Mouse (Mus musculus): ENCODE data around the gene Pea15a. TPM values are rescaled to one million over a fixed set of nuclear protein-coding genes. Genes with fewer than 3 reads are reported as not detected.

Gene Pea15a
- polyA plus RNA-seq, 1 experiment from 2014 or later: 436 TPM

- Histone ChIP-seq H3K4me2 (ENCODE audit: low read length) (no peak overlapping the region), H3K36me3 (ENCODE audit: control insufficient read depth, insufficient read depth, low read length) (no peaks in the 10 kb centered on the region), H3K27me3 (replicated peaks; ENCODE audit: control insufficient read depth, insufficient read depth, low read length) (no peaks in the 10 kb centered on the region), H3K9ac (ENCODE audit: low read length) (no peak overlapping the region), H3K4me3 (ENCODE audit: low read depth, low read length) (no peak overlapping the region), H3K27ac (ENCODE audit: low read depth, low read length) (no peak overlapping the region), H3K4me1 (ENCODE audit: control insufficient read depth, insufficient read depth, low read length) (no peaks in the 10 kb centered on the region), H3K9me3 (replicated peaks; ENCODE audit: control insufficient read depth, low read length) (no peaks in the 10 kb centered on the region)
- DNase-seq (ENCODE audit: low spot score): no peak
- WGBS: 81% methylated on average over 2 of the region's 2 CpGs
- ATAC-seq: no peak
These were observed 21.6 kb upstream of the Pea15a start for GRCm38 (mm10) chr1:172228209-172228608.

- DNase-seq (ENCODE audit: low spot score) (no peak), ATAC-seq (no peak)
- no peak overlapping the region; the same call in 1 of the 2 replicates for H3K9ac ChIP-seq (ENCODE audit: low read length)
- peaks cover 43% of the 10 kb centered on the region for H3K4me1 ChIP-seq (ENCODE audit: control insufficient read depth, insufficient read depth, low read length)
- H3K27ac ChIP-seq (ENCODE audit: low read depth, low read length): peak overlapping the region; percentile 67
- H3K4me3 ChIP-seq (ENCODE audit: low read depth, low read length): no peak overlapping the region
- H3K4me2 ChIP-seq (ENCODE audit: low read length): no peak overlapping the region
- no peaks in the 10 kb centered on the region for H3K36me3 ChIP-seq (ENCODE audit: control insufficient read depth, insufficient read depth, low read length)
- H3K27me3 ChIP-seq (replicated peaks; ENCODE audit: control insufficient read depth, insufficient read depth, low read length): no peaks in the 10 kb centered on the region
- 44% methylated on average over 11 of the region's 11 CpGs for WGBS
- H3K9me3 ChIP-seq (replicated peaks; ENCODE audit: control insufficient read depth, low read length): no peaks in the 10 kb centered on the region
These were observed 14.9 kb upstream of the Pea15a start for GRCm38 (mm10) chr1:172221297-172222063.

DNA sequence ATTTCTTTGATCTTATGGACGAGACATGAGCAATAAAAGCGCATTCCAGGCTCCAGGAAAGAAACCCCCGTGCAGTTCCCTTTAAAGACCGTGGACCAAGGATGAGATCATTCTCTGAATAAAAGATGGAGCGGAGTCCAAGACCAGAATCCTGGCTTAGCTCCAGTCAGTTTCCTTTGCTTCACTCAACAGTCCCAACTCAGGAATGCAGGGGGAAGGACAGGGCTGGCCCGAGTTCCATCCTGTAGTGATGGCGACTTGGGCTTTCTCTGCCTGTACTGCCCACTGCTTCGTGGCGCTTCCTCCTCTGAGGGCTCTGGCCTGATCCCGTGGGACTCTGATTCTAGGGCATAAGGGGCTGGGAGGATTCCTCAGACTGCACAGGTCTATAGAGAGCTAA, 13.8 kb upstream of the Pea15a start:
- peaks cover 43% of the 10 kb centered on the region for H3K4me1 ChIP-seq (ENCODE audit: control insufficient read depth, insufficient read depth, low read length)
- H3K9ac ChIP-seq (ENCODE audit: low read length): peak overlapping the region; percentile 14; the same call in 1 of the 2 replicates
- peak; percentile 69 for ATAC-seq
- WGBS: 20% methylated on average over 10 of the region's 10 CpGs
- no peak overlapping the region for H3K4me2 ChIP-seq (ENCODE audit: low read length)
- H3K9me3 ChIP-seq (replicated peaks; ENCODE audit: control insufficient read depth, low read length): no peaks in the 10 kb centered on the region
- no peak overlapping the region for H3K4me3 ChIP-seq (ENCODE audit: low read depth, low read length)
- DNase-seq (ENCODE audit: low spot score): peak; percentile 92
- peak overlapping the region; percentile 73 for H3K27ac ChIP-seq (ENCODE audit: low read depth, low read length)
- no peaks in the 10 kb centered on the region for H3K27me3 ChIP-seq (replicated peaks; ENCODE audit: control insufficient read depth, insufficient read depth, low read length)
- H3K36me3 ChIP-seq (ENCODE audit: control insufficient read depth, insufficient read depth, low read length): no peaks in the 10 kb centered on the region

GRCm38 (mm10) chr1:172219451-172220406, 13.1 kb upstream of the Pea15a start, which contains the start of gene Casq1:
Gene Casq1 (minus strand): TSS chr1:172219868.
- H3K27me3 ChIP-seq (replicated peaks; ENCODE audit: control insufficient read depth, insufficient read depth, low read length): no peaks in the 10 kb centered on the region
- WGBS: 78% methylated on average over 19 of the region's 19 CpGs
- DNase-seq (ENCODE audit: low spot score): no peak
- peaks cover 44% of the 10 kb centered on the region for H3K4me1 ChIP-seq (ENCODE audit: control insufficient read depth, insufficient read depth, low read length)
- H3K36me3 ChIP-seq (ENCODE audit: control insufficient read depth, insufficient read depth, low read length): no peaks in the 10 kb centered on the region
- no peaks in the 10 kb centered on the region for H3K9me3 ChIP-seq (replicated peaks; ENCODE audit: control insufficient read depth, low read length)
- H3K27ac ChIP-seq (ENCODE audit: low read depth, low read length): peak within 1 kb of the TSS; percentile 73
- H3K4me2 ChIP-seq (ENCODE audit: low read length): no peak within 1 kb of the TSS
- ATAC-seq: peak; percentile 16
- peak within 1 kb of the TSS; percentile 40; the same call in 1 of the 2 replicates for H3K9ac ChIP-seq (ENCODE audit: low read length)
- no peak within 1 kb of the TSS for H3K4me3 ChIP-seq (ENCODE audit: low read depth, low read length)

DNA sequence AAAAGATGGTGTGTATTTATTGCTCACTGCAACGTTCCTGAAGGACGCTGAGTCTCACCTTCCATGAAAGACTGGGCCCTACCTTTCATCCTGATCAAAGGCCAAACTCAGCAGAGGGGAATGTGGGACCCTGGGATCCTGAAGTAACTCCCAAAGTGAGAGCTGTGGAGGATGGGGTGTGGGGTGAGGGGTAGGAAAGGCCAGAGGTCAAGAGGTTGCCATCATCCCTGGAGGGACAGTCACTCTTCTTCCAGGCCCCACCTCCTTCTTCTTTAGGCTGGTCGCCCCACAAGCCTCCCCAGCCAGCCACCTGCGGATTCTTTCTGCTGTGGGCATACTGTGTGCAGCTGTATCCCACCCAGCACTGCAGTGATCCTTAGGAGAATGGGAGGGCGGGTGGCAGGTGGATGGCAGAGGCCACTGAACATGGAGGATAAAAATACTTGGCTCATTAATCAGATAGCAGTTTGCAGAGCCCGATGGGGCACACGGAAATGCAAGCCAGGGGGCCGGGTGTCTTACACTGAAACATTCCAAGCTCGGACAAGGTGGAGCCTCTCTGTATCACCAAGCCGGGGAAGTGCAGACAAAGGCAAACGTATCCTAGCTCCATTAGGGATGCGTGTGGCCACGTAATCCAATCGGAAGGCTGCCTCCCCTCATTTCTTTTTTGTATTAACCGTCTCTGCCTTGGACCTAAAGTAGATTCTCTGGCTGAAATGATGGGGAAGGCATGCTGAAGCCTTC, 11.7 kb upstream of the Pea15a start:
- no peak for DNase-seq (ENCODE audit: low spot score)
- H3K27ac ChIP-seq (ENCODE audit: low read depth, low read length): no peak overlapping the region; the same call in 1 of the 2 replicates
- peaks cover 56% of the 10 kb centered on the region for H3K4me1 ChIP-seq (ENCODE audit: control insufficient read depth, insufficient read depth, low read length)
- H3K4me2 ChIP-seq (ENCODE audit: low read length): no peak overlapping the region
- 45% methylated on average over 15 of the region's 15 CpGs for WGBS
- no peaks in the 10 kb centered on the region for H3K36me3 ChIP-seq (ENCODE audit: control insufficient read depth, insufficient read depth, low read length)
- no peaks in the 10 kb centered on the region for H3K9me3 ChIP-seq (replicated peaks; ENCODE audit: control insufficient read depth, low read length)
- no peak overlapping the region for H3K9ac ChIP-seq (ENCODE audit: low read length)
- H3K27me3 ChIP-seq (replicated peaks; ENCODE audit: control insufficient read depth, insufficient read depth, low read length): no peaks in the 10 kb centered on the region
- ATAC-seq: no peak
- H3K4me3 ChIP-seq (ENCODE audit: low read depth, low read length): no peak overlapping the region

GRCm38 (mm10) chr1:172217148-172217547, 10.5 kb upstream of the Pea15a start:
- WGBS: 0% methylated on average over 5 of the region's 5 CpGs
- Histone ChIP-seq H3K27ac (ENCODE audit: low read depth, low read length) (peak overlapping the region; percentile 10; the same call in 1 of the 2 replicates), H3K4me3 (ENCODE audit: low read depth, low read length) (no peak overlapping the region), H3K27me3 (replicated peaks; ENCODE audit: control insufficient read depth, insufficient read depth, low read length) (no peaks in the 10 kb centered on the region), H3K4me2 (ENCODE audit: low read length) (peak overlapping the region; percentile 16; the same call in 1 of the 2 replicates), H3K9me3 (replicated peaks; ENCODE audit: control insufficient read depth, low read length) (no peaks in the 10 kb centered on the region), H3K9ac (ENCODE audit: low read length) (no peak overlapping the region; the same call in 1 of the 2 replicates), H3K4me1 (ENCODE audit: control insufficient read depth, insufficient read depth, low read length) (peaks cover 56% of the 10 kb centered on the region), H3K36me3 (ENCODE audit: control insufficient read depth, insufficient read depth, low read length) (no peaks in the 10 kb centered on the region)
- ATAC-seq: peak; percentile 54
- DNase-seq (ENCODE audit: low spot score): peak; percentile 89

- DNase-seq (ENCODE audit: low spot score): no peak
- H3K4me1 ChIP-seq (ENCODE audit: control insufficient read depth, insufficient read depth, low read length): peaks cover 34% of the 10 kb centered on the region
These were observed 8.1 kb upstream of the Pea15a start for GRCm38 (mm10) chr1:172214748-172215147.

GRCm38 (mm10) chr1:172213771-172214170, 7.2 kb upstream of the Pea15a start:
- H3K36me3 ChIP-seq (ENCODE audit: control insufficient read depth, insufficient read depth, low read length): 0 out of 2 replicates have a peak, but pooled peaks cover 4% of the 10 kb centered on the region
- H3K4me2 ChIP-seq (ENCODE audit: low read length): no peak overlapping the region
- no peak overlapping the region for H3K4me3 ChIP-seq (ENCODE audit: low read depth, low read length)
- ATAC-seq (peak; percentile 9; the same call in 1 of the 2 replicates), DNase-seq (ENCODE audit: low spot score) (no peak)
- no peaks in the 10 kb centered on the region for H3K27me3 ChIP-seq (replicated peaks; ENCODE audit: control insufficient read depth, insufficient read depth, low read length)
- peaks cover 24% of the 10 kb centered on the region for H3K4me1 ChIP-seq (ENCODE audit: control insufficient read depth, insufficient read depth, low read length)
- H3K9me3 ChIP-seq (replicated peaks; ENCODE audit: control insufficient read depth, low read length): no peaks in the 10 kb centered on the region
- no peak overlapping the region for H3K9ac ChIP-seq (ENCODE audit: low read length)
- H3K27ac ChIP-seq (ENCODE audit: low read depth, low read length): no peak overlapping the region
- 31% methylated on average over 4 of the region's 4 CpGs for WGBS

More at GRCm38 (mm10) chr1:172214748-172215147, 8.1 kb upstream of the Pea15a start:
- Histone ChIP-seq H3K9me3 (replicated peaks; ENCODE audit: control insufficient read depth, low read length) (no peaks in the 10 kb centered on the region), H3K4me3 (ENCODE audit: low read depth, low read length) (no peak overlapping the region), H3K9ac (ENCODE audit: low read length) (no peak overlapping the region), H3K27me3 (replicated peaks; ENCODE audit: control insufficient read depth, insufficient read depth, low read length) (no peaks in the 10 kb centered on the region), H3K36me3 (ENCODE audit: control insufficient read depth, insufficient read depth, low read length) (0 out of 2 replicates have a peak, but pooled peaks cover 4% of the 10 kb centered on the region), H3K27ac (ENCODE audit: low read depth, low read length) (no peak overlapping the region; the same call in 1 of the 2 replicates), H3K4me2 (ENCODE audit: low read length) (no peak overlapping the region)
- ATAC-seq: no peak
- WGBS: 53% methylated on average over 3 of the region's 3 CpGs

Data from forebrain, embryonic 14.5 days (tissue).